Mouse (Mus musculus) c-Kit-positive CD71-negative TER-119-negative erythroid progenitor cells, embryonic 14.5 days (primary cell): ENCODE results near the gene Olfml2a.
A peak's percentile ranks its signal among the peaks of the same experiment; 100 is the strongest.
"Not testable (repeated sequence)": the region's sequence is repeated elsewhere in the genome, so short reads cannot be mapped to it uniquely, and the experiment has no call there.

Experiments used
- DNase-seq: peaks from one replicate; pipeline ENCODE4 v3.0.0-alpha.2; 2013; ENCODE audit warnings: low read depth

Gene Olfml2a

DNA sequence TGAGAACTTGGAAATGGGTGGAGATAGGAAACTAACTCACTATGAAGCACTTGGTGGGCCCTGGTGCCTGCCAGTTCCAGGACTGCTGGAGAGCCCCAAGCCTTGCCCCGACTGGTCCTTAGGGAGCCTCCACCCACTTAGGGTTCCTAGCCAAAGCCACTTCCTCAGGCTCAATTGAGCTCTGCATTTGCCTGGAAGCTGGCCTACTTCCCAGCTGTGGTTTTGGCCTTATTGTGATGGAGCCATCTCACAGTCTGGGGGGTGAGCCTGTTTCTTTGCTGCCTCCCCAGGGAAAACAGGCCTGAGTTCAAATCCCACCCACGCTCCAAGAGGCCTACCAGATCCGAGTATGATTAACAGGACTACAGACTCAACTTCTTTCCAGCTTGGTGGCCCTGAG, 54.8 kb downstream of the Olfml2a start:
- DNase-seq, result no peak

DNA sequence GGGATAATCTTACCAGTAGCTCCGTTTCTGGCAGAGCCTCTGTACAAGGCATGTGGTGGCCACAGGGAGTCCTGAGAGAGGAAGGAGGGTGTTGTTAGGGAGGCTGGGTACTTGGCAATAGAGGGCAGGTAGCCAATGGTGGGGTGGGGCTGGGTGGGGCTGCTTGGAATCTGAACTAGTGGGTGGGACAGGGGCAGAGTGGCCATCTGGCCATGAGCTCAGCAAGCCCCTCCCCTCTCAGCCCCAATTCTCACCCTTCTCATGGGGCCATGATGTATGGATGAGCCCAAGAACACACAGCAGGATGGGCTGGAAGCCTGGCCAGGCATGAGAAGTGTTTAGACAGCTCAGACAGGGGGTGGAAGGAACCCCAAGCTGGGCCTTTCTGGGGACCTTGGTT, 55.6 kb downstream of the Olfml2a start:
- no peak for DNase-seq

DNA sequence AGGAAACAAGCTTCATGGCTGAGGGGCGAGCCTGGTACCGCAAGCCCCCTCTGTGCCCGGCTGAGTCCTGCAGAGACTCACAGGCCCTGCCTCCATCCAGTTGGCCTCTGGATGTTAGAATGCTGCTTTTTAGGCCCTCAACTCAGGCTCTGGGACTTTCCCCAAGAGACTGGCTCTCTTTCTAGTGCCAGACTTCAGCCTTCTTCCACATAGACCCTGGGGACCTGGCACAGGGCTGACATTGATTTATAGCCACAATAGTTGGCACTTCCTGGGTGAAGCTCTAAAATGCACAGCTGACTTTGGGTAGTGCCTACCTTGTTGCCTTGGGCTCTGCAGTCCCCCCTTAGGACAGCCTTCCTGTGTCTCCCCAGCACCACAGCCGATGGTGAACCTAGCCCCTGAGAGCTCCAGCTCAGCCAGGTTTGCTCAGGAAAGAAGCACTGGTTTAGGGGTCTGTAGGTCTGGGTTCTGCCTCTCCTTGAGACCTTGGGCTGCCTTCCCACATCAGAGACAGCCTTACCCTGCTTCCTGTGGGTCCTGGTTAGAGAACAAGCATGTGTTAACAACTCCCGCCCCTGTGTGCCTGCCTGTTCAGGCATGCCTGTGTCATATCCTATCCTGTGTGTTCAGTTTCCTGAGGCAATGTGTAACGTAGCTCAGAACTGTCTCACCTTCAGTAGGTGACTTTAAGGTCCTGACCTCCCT, 56.2 kb downstream of the Olfml2a start:
- DNase-seq, result no peak

DNA sequence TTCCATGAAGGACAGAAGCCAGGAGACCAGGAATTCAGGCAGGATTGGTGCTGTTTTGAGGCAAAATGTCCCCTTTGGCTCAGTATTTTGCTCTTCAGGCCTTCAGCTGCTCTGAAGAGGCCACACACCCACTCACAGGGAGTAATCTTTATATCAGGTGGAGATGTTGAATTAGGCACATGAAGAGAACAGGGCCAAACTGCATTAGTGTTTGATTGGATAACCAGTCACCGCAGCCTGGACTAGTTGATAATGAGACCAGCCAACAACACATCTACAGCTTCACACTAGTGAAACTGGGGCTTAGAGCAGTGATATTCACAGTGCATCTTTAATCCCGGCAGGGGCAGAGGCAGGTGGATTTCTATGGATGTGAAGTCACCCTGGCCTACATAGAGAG, 57.2 kb downstream of the Olfml2a start:
- no peak for DNase-seq

DNA sequence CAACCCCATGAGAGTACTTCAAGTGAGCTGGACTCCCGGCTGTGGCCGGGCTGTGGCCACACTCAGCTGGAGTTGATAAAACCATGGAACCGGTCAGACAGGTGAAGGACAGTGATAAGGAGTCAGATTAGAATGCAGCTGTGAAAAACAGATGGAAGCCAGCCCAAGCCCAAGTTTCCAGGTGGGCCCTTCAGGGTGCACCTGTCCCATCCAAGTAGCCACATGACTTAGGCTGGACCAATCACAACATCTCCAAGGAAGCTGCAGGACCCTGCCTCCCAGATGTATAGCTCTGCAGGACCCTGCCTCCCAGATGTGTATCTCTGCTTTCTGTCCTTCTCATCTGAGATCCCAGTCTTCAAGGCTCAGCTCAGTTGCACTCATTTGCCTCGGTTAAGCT, 60.2 kb downstream of the Olfml2a start:
- no peak for DNase-seq

DNA sequence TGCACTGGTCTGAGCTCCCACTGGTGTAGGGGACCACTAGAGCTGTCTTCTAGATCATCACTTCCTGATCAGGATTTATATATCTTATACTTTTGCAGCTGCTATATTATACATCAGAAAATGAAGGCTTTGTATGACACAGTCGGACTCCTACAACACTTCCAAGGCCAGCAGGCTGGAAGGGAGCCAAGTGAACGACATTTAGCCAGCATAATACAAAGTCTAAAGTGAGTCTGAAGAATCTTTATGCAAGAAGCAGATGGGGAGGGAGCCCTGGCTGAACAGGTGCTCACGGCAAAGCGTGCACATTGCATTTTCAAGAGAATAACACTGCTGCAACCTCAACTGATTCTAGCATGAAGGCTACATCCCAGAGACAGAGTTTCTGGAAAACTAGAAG, 60.7 kb downstream of the Olfml2a start:
- DNase-seq, result no peak

DNA sequence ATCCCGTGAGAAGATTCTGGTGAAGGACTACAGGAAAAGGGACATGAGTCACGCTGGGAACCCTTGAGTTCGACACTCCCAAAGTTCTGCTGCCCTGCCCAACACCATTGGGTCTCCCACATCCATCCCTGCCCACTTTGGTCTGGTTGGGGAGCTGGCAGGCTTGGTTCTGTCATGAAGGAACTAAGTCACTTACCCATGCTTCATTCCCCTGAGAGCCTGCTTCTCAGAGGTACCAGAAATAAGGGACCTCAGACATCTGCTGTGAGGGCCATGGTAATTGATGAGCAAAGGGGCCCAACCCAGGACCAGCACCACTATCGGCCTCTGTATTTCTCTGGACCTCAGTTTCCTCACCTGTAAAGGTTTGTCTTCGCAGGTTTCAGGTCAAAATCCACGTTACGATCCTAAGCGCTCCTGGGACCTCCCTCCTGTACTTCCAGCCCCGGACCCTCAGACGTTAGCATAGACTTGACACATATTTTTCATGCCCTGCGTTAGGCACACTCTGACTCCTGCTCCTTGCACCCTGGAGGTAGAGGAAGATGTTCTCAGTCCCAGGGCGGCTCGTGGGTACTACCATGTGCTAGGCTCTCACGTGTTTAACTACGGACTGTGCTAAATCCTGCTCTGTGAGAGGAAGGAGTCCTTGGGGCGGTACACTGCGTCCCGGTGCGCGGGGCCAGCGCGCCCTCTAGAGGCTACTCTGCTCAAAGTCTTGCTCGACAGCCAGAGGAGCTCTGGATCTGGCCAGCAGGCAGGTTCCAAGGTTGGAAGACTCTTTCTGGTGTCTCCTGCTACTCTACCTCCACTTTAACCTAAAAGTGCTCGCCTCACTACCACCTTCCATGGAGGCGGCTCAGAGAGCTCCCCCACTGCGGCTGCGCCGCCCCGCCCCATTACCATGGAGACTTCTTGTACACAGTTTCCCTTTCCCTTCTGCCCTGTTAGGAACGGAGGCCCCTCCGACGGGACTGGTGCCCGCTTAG, 65.9 kb downstream of the Olfml2a start, which contains the start of gene Wdr38:
Gene Wdr38 (plus strand): TSS at position 91 of the 989 bp plus-strand sequence.
- peak; percentile 82 for DNase-seq

DNA sequence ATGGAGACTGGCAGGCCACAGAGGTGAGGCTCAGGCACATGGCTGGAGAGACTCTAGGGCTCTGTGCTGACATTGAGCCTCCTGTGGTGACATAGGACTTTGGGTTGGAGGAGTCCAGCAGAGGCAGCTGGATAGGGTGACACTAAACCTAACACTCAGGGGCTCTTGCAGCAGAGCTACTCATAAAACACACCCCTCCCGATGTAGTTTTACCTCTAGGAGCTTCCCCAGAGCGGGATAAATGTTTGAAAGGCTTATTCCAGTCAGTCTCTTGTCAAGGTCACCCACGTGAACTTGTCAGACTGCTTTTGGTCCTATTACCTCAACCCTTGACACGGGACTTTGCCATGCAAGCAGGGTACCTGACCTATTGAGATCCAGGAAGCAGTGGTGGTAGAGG, 67.6 kb downstream of the Olfml2a start:
- no peak for DNase-seq

DNA sequence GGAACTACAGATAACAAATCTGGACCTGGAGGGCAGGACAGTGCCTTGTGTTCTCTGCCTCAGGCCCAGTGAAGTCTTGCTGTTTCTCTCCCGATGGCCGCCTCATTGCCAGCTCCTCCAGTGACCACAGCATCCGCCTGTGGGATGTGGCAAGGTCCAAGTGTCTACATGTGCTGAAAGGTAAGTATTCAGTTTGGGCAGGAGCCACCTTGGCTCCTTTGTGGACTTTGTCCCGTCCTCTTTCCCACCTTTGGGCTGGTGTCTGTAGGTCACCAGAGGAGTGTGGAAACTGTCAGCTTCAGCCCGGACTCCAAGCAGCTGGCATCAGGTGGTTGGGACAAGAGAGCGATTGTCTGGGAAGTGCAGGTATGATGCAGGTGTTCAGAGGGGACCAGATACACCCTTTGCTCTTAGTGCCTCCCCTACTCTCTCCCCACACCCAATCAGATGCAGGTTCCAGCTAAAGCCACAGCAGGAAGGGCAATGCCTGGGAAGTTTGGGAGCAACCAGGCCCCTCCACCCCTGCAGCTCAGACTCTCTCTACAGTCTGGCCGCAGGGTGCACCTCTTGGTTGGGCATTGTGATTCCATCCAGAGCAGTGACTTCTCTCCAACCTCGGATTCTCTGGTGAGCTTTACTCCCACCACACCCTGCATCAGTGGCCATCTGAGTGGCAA, 68.3 kb downstream of the Olfml2a start:
- DNase-seq, result no peak

DNA sequence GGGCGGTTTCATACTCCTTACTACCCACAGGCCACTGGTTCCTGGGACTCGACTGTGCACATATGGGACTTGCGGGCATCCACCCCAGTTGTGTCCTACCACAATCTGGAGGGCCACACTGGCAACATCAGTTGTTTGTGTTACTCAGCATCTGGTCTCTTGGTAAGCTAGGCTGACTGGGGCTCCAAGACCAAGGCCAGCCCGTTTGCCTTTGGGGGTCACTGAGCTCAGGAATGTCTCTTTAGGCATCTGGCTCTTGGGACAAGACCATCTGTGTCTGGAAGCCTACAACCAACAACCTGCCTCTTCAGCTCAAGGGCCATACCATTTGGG, 68.8 kb downstream of the Olfml2a start:
- DNase-seq, result no peak

DNA sequence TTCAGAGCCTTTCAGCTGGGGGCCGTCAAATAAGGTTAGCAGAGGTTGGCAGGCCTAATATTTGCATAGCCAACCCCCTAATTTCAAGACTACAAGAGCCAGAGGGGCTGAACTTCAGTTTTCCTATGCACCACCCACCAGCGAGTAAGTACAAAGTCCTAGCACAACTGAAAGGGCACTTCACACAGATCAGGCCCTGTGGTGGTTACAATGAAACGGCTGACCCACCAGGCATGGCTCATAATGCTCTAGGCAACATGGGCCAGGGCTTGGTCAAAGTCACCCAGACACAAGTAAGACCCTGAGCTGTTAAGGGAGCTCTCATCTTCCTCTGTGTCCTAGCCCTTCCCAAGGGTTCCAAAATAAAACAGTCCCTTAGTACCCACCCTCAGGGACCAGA, 70.1 kb downstream of the Olfml2a start:
- DNase-seq, result no peak

DNA sequence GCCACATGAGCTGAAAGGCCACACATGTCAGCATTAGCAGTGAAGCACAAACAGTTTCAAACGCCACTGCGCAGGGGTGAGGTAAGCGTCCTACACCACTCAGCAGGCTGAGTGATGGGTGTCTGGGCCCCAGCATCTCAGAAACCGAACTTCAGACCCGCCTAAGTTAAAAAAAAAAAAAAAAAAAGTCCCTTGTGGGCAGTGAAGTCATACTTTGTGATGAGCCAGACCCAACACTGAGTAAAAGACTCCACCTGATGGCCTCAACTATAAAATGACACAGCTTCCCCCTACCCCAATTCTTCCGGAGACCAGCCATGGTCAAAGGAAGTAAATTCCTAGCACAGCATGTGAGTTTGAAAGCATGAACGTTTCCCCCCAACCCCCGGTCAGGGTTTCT, 71.3 kb downstream of the Olfml2a start:
- DNase-seq, result no peak

DNA sequence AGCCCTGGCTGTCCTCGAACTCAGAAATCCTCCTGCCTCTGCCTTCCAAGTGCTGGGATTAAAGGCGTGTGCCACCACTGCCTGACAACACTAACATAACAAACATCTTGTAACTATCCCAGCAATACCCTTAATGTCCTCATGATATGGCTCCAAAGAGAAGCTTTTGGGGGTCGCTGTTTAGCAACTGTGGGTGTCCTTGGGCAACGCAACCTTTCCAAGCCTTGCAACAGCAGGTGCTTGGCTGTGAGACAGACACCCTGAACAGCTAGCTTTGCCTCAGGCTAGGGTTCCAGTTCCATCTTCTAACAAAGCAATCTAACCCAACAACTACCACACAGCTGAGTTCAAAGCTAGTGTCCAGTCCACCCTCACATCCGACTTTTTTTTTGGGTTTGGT, 71.7 kb downstream of the Olfml2a start:
- no peak for DNase-seq

DNA sequence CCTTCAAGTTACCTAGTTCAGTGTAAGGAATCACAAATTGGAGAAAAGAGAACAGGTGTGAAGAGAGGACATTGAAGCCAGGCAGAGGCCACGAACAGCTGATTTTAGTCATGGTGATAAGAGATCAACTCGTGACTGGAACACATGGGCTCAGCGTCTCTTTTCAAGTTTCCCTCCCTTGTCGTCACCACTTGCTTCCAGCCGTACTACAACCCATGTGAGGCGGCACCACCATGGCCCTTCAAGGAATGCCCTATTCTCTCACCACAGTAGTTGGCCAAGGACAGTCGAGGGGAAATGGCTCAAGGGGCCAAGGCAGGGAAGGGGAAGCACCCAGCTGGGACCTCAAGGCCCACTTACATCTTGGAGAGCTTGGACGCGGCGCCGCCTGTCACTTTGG, 72.6 kb downstream of the Olfml2a start:
- DNase-seq, result no peak

DNA sequence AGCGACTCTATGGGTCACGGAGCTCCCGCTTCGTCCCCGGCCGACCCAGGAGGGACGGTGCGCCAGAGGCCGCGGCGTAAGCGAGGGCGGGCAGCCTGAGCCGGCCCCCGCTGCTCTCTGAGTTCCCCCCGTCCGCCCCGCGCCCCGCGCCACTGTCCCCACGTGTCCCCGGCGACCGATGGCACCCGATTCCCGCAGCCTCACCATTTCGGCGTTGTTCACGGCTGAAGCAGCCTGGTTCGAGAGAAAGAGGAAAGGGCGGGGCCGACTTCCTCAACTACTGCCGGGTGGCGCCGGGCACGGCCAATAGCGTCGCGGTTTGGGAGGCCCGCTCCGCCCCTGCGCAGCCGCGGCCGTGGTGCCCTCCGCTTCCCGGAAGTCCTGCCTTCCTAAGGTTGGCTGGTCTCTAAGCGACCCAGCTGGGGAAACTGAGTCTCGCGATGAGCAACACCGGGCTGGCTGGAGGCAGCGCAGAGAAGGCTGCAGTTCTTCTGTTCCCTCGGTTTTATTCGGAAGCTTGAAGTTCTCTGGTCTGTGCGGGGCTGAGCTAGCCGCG, 73.2 kb downstream of the Olfml2a start, which contains the start of gene Arpc5l:
Gene Arpc5l (plus strand): TSS at position 469 of the 556 bp plus-strand sequence.
- DNase-seq, result peak; percentile 83

DNA sequence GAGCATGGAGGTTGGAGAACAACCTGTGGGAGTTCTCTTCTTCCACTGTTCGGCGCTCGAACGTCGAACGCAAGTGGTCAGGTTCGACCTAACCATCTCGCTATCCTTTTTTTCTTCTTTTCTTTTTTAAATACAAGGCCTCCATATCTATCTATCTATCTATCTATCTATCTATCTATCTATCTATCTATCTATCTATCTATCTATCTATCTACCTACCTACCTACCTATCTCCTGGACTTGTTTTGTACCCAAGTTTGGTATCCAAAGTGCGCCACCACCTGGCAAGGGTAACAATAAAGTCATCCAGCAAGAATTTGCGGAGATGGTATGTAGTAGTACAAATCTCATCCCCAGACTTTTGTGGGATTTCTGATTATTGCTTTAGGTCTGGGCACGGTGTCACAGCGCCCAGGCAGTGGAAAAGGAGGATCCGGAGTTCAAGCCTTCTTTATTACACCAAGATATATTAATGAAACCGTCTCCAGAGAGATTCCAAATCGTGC, 73.8 kb downstream of the Olfml2a start, which contains the start of gene Rpl35:
Gene Rpl35 (minus strand): TSS at position 51 of the 506 bp plus-strand sequence.
- no peak for DNase-seq

DNA sequence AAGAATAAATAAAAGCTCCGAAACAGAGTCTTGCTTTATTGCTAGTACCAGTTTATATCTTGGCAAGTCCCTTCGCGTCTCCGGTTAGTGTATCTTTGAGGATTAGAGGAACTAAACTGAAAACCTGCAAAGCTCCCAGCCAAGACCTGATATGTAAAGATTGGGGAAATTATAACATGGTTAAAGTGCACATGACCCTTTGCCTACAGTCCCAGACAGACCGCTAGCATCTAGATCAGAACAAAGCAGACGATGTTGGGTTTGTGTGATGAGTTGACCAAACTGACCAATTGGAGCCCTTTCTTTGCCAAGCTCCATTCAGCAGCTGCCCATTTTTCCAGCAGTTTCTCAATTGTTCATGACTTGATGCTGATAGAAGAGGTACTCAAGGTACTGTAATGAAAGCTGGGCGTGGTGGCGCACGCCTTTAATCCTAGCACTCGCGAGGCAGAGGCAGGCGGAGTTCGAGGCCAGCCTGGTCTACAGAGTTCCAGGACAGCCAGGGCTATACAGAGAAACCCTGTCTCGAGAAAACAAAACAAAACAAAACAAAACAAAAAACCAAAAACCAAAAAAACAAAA, 74.5 kb downstream of the Olfml2a start:
- no peak for DNase-seq

DNA sequence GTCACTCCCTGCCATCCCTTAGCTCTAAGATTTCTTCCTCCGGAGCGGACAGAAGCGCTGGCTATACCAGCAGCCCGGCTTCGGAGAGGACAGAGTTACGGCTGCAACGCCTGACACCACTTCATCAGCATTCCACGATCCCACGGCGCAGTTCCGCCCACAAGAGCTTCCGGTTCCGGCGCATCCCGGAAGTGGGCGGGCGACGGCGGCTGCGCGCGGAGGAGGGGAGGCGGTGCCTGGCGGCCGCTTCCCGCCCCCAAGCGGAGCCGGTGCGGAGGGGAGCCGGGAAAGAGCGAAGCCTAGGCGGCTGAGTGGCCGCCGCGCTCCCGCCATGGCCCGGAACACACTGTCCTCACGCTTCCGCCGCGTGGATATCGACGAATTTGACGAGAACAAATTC, 76.1 kb downstream of the Olfml2a start:
- DNase-seq, result peak; percentile 87

DNA sequence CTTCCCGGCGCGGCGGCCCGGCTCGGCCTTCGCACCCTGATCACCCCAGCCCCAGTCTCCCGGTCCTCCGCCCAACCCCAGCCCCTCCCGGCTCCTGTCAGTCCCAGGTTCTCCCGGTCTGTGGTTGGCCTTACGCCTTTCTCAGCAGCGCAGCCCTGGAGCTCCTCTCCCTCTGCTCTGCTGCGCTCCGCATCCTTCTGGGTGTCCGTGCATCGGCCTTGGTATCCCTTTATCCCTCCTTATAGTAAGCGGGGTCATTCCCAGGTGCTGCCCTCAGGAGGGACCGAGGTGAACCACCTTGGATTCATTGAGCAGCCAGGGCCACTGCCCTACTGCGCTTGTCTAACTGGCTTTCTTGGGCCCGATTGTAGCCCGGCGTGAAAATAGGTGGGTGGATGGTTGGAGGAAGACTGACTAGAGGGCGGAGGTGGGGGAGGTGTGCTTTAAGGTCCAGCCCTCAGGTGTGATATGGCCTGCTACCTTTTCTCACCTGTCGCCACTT, 76.6 kb downstream of the Olfml2a start:
- DNase-seq, result no peak

DNA sequence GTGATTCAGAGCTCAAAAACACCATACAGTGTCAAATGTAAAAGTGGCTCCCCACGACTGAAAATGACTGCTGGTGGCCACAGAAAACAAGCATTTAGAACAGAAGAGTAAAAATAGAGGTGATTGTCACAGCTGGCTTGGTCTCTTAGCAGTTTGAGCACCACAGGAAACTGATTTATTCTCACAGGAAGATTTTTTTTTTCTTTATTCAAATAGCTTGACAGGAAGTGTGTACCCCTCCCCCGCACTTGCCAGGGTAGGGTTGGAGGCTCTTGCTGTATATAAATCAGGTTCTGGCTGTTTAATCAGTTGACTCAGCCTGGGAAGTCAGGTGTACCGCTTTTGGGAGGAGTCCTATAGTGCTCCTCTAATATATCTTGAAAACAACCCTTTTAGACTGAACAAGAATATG, 77.2 kb downstream of the Olfml2a start:
- DNase-seq, result no peak

DNA sequence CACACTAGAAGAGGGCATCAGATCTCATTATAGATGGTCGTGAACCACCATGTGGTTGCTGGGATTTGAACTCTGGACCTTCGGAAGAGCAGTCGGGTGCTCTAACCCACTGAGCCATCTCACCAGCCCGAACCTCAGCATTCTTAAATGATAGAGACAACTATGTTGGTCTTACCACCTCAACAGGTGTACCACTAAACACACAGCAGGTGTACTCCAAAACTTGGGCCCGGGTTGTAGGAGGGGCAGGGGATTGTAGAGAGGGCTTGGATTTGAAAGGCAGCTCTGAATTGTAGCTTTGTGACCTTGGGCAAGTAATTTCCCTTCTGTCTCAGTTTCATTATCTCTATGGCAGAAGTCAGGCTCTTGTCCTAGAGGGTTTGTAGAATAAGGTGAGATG, 78.4 kb downstream of the Olfml2a start:
- DNase-seq, result not testable (repeated sequence)
